In genomic region chr11:102610675-102611316, GRCm38 (mm10) we compare ENCODE assay signal across 12 mouse cellular contexts. TPM values are rescaled to one million over a fixed set of nuclear protein-coding genes. Genes with fewer than 3 reads are reported as not detected.
DNase-seq lines count a peak whose midpoint lies in the region; ATAC-seq and TF ChIP-seq lines count a peak whose summit lies in the region.
"Had no signal": no experiment of that assay in that cellular context is flagged by ENCODE, and none has a peak within 500 bp of the region (broad histone marks: within the 10 kb centered on the region; RNA-seq: fewer than 3 reads in every experiment).

No protein-coding gene starts in this region.

- peak overlapping the region; percentile 20; the same call in 1 of the 2 replicates for H3K4me2 ChIP-seq in heart, embryonic 11.5 days
- no peak overlapping the region for H3K4me2 ChIP-seq in liver, embryonic 12.5 days
- H3K4me2 ChIP-seq in liver, postnatal 0 days (ENCODE audit: low read depth, low read length), result no peak overlapping the region
- no peak overlapping the region for H3K4me2 ChIP-seq in forebrain, embryonic 15.5 days (replicated peaks)
- H3K4me2 ChIP-seq in neural tube, embryonic 12.5 days (replicated peaks), result peak overlapping the region; percentile 16

- no peaks in the 10 kb centered on the region for H3K9me3 ChIP-seq in heart, embryonic 11.5 days (replicated peaks; ENCODE audit: control insufficient read depth, low read length)
- H3K9me3 ChIP-seq in liver, embryonic 12.5 days (replicated peaks), result no peaks in the 10 kb centered on the region
- H3K9me3 ChIP-seq in liver, postnatal 0 days (ENCODE audit: low read length), result no peaks in the 10 kb centered on the region
- no peaks in the 10 kb centered on the region for H3K9me3 ChIP-seq in forebrain, embryonic 15.5 days
- H3K9me3 ChIP-seq in neural tube, embryonic 12.5 days, result no peaks in the 10 kb centered on the region

- H3K36me3 ChIP-seq in heart, embryonic 11.5 days (ENCODE audit: control insufficient read depth, insufficient read depth, low read length), result peaks cover 7% of the 10 kb centered on the region; the same call in 1 of the 2 replicates
- no peaks in the 10 kb centered on the region for H3K36me3 ChIP-seq in liver, embryonic 12.5 days
- H3K36me3 ChIP-seq in liver, postnatal 0 days (replicated peaks; ENCODE audit: insufficient read depth, low read length), result no peaks in the 10 kb centered on the region
- no peaks in the 10 kb centered on the region for H3K36me3 ChIP-seq in forebrain, embryonic 15.5 days
- H3K36me3 ChIP-seq in neural tube, embryonic 12.5 days, result no peaks in the 10 kb centered on the region

- 25% methylated on average over 9 of the region's 9 CpGs for WGBS in heart, embryonic 11.5 days (ENCODE audit: insufficient replicate concordance)
- 40% methylated on average over 9 of the region's 9 CpGs for WGBS in liver, embryonic 12.5 days (ENCODE audit: insufficient replicate concordance)
- WGBS in liver, postnatal 0 days (ENCODE audit: insufficient replicate concordance), result 46% methylated on average over 9 of the region's 9 CpGs
- WGBS in forebrain, embryonic 15.5 days, result 5% methylated on average over 9 of the region's 9 CpGs
- WGBS in neural tube, embryonic 12.5 days, result 11% methylated on average over 9 of the region's 9 CpGs

- H3K4me3 ChIP-seq in heart, embryonic 11.5 days (ENCODE audit: low read depth, low read length), result no peak overlapping the region
- no peak overlapping the region for H3K4me3 ChIP-seq in liver, embryonic 12.5 days
- H3K4me3 ChIP-seq in liver, postnatal 0 days (ENCODE audit: low read depth, low read length), result no peak overlapping the region
- no peak overlapping the region for H3K4me3 ChIP-seq in forebrain, embryonic 15.5 days
- no peak overlapping the region for H3K4me3 ChIP-seq in neural tube, embryonic 12.5 days
- H3K4me3 ChIP-seq: erythroblast, embryonic 14.5 days had no signal

- TF ChIP-seq EP300 in liver, postnatal 0 days (IDR thresholded peaks at IDR 0.05; ENCODE audit: low read depth), result no peak

- no peak for ATAC-seq in heart, embryonic 11.5 days (replicated peaks; ENCODE audit: insufficient number of reproducible peaks, low FRiP score, low TSS enrichment)
- no peak for ATAC-seq in liver, embryonic 12.5 days
- no peak for ATAC-seq in liver, postnatal 0 days
- ATAC-seq in forebrain, embryonic 15.5 days (replicated peaks), result no peak
- ATAC-seq in neural tube, embryonic 12.5 days (ENCODE audit: low FRiP score, low read depth), result no peak
- ATAC-seq: Patski had no signal

- peak overlapping the region; percentile 77 for H3K27ac ChIP-seq in heart, embryonic 11.5 days (ENCODE audit: low read depth, low read length)
- H3K27ac ChIP-seq in liver, embryonic 12.5 days, result peak overlapping the region; percentile 39; the same call in 1 of the 2 replicates
- H3K27ac ChIP-seq in liver, postnatal 0 days (ENCODE audit: low read depth), result no peak overlapping the region
- H3K27ac ChIP-seq in forebrain, embryonic 15.5 days (replicated peaks), result peak overlapping the region; percentile 63
- H3K27ac ChIP-seq in neural tube, embryonic 12.5 days, result peak overlapping the region; percentile 26; the same call in 1 of the 2 replicates

- H3K27me3 ChIP-seq in heart, embryonic 11.5 days (ENCODE audit: control insufficient read depth, insufficient read depth, low read length), result no peaks in the 10 kb centered on the region
- peaks cover 66% of the 10 kb centered on the region for H3K27me3 ChIP-seq in liver, embryonic 12.5 days (replicated peaks)
- peaks cover 44% of the 10 kb centered on the region for H3K27me3 ChIP-seq in liver, postnatal 0 days (ENCODE audit: insufficient read depth, low read length)
- H3K27me3 ChIP-seq in forebrain, embryonic 15.5 days, result no peaks in the 10 kb centered on the region
- H3K27me3 ChIP-seq in neural tube, embryonic 12.5 days (replicated peaks), result peaks cover 4% of the 10 kb centered on the region; the same call in 1 of the 2 replicates
- H3K27me3 ChIP-seq: Patski had no signal

- peak overlapping the region; percentile 63 for H3K9ac ChIP-seq in heart, embryonic 11.5 days (ENCODE audit: low read depth, low read length)
- H3K9ac ChIP-seq in liver, embryonic 12.5 days, result no peak overlapping the region
- H3K9ac ChIP-seq in liver, postnatal 0 days (replicated peaks), result no peak overlapping the region
- no peak overlapping the region for H3K9ac ChIP-seq in forebrain, embryonic 15.5 days (replicated peaks)
- H3K9ac ChIP-seq in neural tube, embryonic 12.5 days, result no peak overlapping the region

- DNase-seq in heart, adult 8-10 months (ENCODE audit: low spot score), result no peak
- DNase-seq in liver, postnatal 0 days, result no peak
- DNase-seq in spleen, postnatal 36 days (ENCODE audit: low spot score in 2 of 2), result no peak
- no peak for DNase-seq in testis, postnatal 14 days (ENCODE audit: low spot score)

- TF ChIP-seq CTCF in liver, postnatal 0 days (IDR thresholded peaks at IDR 0.05; ENCODE audit: low read depth), result no peak

- H3K4me1 ChIP-seq in heart, embryonic 11.5 days (ENCODE audit: control insufficient read depth, insufficient read depth, low read length), result peaks cover 28% of the 10 kb centered on the region
- H3K4me1 ChIP-seq in liver, embryonic 12.5 days, result peaks cover 9% of the 10 kb centered on the region
- no peaks in the 10 kb centered on the region for H3K4me1 ChIP-seq in liver, postnatal 0 days (ENCODE audit: insufficient read depth)
- peaks cover 40% of the 10 kb centered on the region for H3K4me1 ChIP-seq in forebrain, embryonic 15.5 days
- H3K4me1 ChIP-seq in neural tube, embryonic 12.5 days, result peaks cover 44% of the 10 kb centered on the region

RNA-seq across cellular contexts. Expression of gene Fzd2, which starts 6.6 kb away (rescaled TPM):
- 23.9 and 25.0 TPM in 2 replicates for polyA plus RNA-seq in heart, embryonic 11.5 days (2014; fragmentation: Nextera tagmentation; extraction: Ambion mirVana)
- total RNA-seq in heart, adult 8-10 months (2022), result 1 to 10 TPM; 1.5 to 2.5 (median 2.2) TPM
- polyA plus RNA-seq in liver, embryonic 12.5 days (2016; fragmentation: Nextera tagmentation; extraction: Ambion mirVana), result 3.5 and 4.7 TPM in 2 replicates
- 0.17 and 0.22 TPM in 2 replicates for polyA plus RNA-seq in liver, postnatal 0 days (2015; fragmentation: Nextera tagmentation; extraction: Ambion mirVana)
- 18.4 and 20.3 TPM in 2 replicates for polyA plus RNA-seq in forebrain, embryonic 15.5 days (2015; fragmentation: Nextera tagmentation; extraction: Ambion mirVana)
- polyA plus RNA-seq in neural tube, embryonic 12.5 days (2016; fragmentation: Nextera tagmentation; extraction: Ambion mirVana), result 38.2 and 44.0 TPM in 2 replicates
- total RNA-seq: granulocyte monocyte progenitor cell, adult 5-6 weeks had no signal
- polyA plus RNA-seq: erythroblast, embryonic 14.5 days had no signal

RNA-seq across cellular contexts. Expression of gene Gm11627, which starts 31.5 kb away (rescaled TPM):
- polyA plus RNA-seq in heart, embryonic 11.5 days (2014; fragmentation: Nextera tagmentation; extraction: Ambion mirVana), result 13.6 and 13.9 TPM in 2 replicates
- total RNA-seq in heart, adult 8-10 months (2022), result under 1 TPM in 3 of 4 experiments, not detected in 1; 0.34 to 0.65 (median 0.60) TPM
- 0.51 and 0.96 TPM in 2 replicates for polyA plus RNA-seq in liver, embryonic 12.5 days (2016; fragmentation: Nextera tagmentation; extraction: Ambion mirVana)
- not detected in 2 replicates for polyA plus RNA-seq in liver, postnatal 0 days (2015; fragmentation: Nextera tagmentation; extraction: Ambion mirVana)
- polyA plus RNA-seq in forebrain, embryonic 15.5 days (2015; fragmentation: Nextera tagmentation; extraction: Ambion mirVana), result 8.2 and 10.1 TPM in 2 replicates
- 5.7 and 7.3 TPM in 2 replicates for polyA plus RNA-seq in neural tube, embryonic 12.5 days (2016; fragmentation: Nextera tagmentation; extraction: Ambion mirVana)
- total RNA-seq: granulocyte monocyte progenitor cell, adult 5-6 weeks had no signal
- polyA plus RNA-seq: erythroblast, embryonic 14.5 days; Patski had no signal

RNA-seq across cellular contexts. Expression of gene Meioc, which starts 52.7 kb away (rescaled TPM):
- polyA plus RNA-seq in heart, embryonic 11.5 days (2014; fragmentation: Nextera tagmentation; extraction: Ambion mirVana), result 0.96 and 1.1 TPM in 2 replicates
- total RNA-seq in heart, adult 8-10 months (2022), result not detected
- 0.20 and 0.26 TPM in 2 replicates for polyA plus RNA-seq in liver, embryonic 12.5 days (2016; fragmentation: Nextera tagmentation; extraction: Ambion mirVana)
- 0.08 TPM in 1 of 2 replicates, not detected in the other for polyA plus RNA-seq in liver, postnatal 0 days (2015; fragmentation: Nextera tagmentation; extraction: Ambion mirVana)
- polyA plus RNA-seq in forebrain, embryonic 15.5 days (2015; fragmentation: Nextera tagmentation; extraction: Ambion mirVana), result 0.08 and 0.10 TPM in 2 replicates
- 0.58 and 0.60 TPM in 2 replicates for polyA plus RNA-seq in neural tube, embryonic 12.5 days (2016; fragmentation: Nextera tagmentation; extraction: Ambion mirVana)
- total RNA-seq: granulocyte monocyte progenitor cell, adult 5-6 weeks; left cerebral cortex, adult 8-10 months had no signal
- polyA plus RNA-seq: erythroblast, embryonic 14.5 days had no signal

RNA-seq across cellular contexts. Expression of gene Gpatch8, which starts 54.6 kb away (rescaled TPM):
- polyA plus RNA-seq in heart, embryonic 11.5 days (2014; fragmentation: Nextera tagmentation; extraction: Ambion mirVana), result 26.4 and 36.5 TPM in 2 replicates
- 10 to 100 TPM; 16.4 to 22.3 (median 17.8) TPM for total RNA-seq in heart, adult 8-10 months (2022)
- 25.8 and 26.5 TPM in 2 replicates for polyA plus RNA-seq in liver, embryonic 12.5 days (2016; fragmentation: Nextera tagmentation; extraction: Ambion mirVana)
- 11.1 and 12.2 TPM in 2 replicates for polyA plus RNA-seq in liver, postnatal 0 days (2015; fragmentation: Nextera tagmentation; extraction: Ambion mirVana)
- 77.6 and 80.8 TPM in 2 replicates for polyA plus RNA-seq in forebrain, embryonic 15.5 days (2015; fragmentation: Nextera tagmentation; extraction: Ambion mirVana)
- 69.0 and 71.0 TPM in 2 replicates for polyA plus RNA-seq in neural tube, embryonic 12.5 days (2016; fragmentation: Nextera tagmentation; extraction: Ambion mirVana)

Comparison
In these comparisons a context has a peak if more than half of its experiments do, and no peak if none do; other contexts are left out.
1. H3K4me2 ChIP-seq: peak in heart, embryonic 11.5 days (single experiment) and neural tube, embryonic 12.5 days (single experiment); none in liver, embryonic 12.5 days (single experiment), liver, postnatal 0 days (single experiment) and forebrain, embryonic 15.5 days (single experiment).